Mouse (Mus musculus) embryo, embryonic 10 days (tissue): Measurements from ENCODE around the gene Coro7.
A peak's percentile ranks its signal among the peaks of the same experiment; 100 is the strongest.
"Not testable (repeated sequence)": the region's sequence is repeated elsewhere in the genome, so short reads cannot be mapped to it uniquely, and the experiment has no call there.

Experiments used
- DNase-seq: peaks from one replicate; pipeline ENCODE4 v3.0.0-alpha.2; 2015; ENCODE audit warnings: low spot score

The Coro7 gene

GRCm38 (mm10) chr16:4679121-4680018 is at the start of gene Coro7:
TSS of gene Coro7 (minus strand) at chr16:4679777.
- peak; percentile 99 for DNase-seq

- no peak for DNase-seq
These were observed 48.4 kb upstream of the Coro7 start for GRCm38 (mm10) chr16:4727963-4728362.

- no peak for DNase-seq
These were observed 47.9 kb upstream of the Coro7 start for GRCm38 (mm10) chr16:4727526-4727925.

DNA sequence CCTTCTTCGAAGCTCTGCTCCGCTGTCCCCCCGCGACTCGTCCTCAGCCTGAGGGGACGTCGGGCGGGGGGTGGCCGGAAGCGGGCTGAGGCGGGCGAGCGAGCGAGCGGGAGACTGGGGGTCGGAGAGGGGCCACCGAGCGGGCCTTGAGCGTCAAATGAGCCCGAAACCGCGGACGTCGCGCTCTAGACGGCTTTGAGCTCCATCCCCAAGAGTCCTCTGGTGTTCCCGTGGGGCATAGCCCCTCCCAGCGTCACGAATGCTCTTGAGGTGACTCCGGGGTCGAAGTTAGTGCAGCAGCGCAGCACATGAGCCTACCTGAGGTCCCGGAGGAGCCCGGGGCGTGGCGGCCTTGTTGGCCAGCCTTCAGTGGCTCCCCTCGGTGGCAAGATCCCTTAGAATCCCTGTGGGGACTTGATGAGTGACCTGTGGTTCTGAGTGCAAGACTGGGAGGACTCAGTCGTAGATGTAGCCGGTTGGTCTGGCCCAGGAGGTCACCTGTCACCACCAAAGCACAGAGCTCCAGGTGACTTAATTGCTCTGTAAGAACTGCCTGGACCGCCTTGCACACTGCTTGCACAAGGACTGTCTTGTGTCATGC is 47.1 kb upstream of the Coro7 start:
- DNase-seq, result no peak

- peak; percentile 98 for DNase-seq
These were observed 46.4 kb upstream of the Coro7 start, which contains the start of gene Hmox2 for GRCm38 (mm10) chr16:4725780-4726527. TSS of gene Hmox2 (plus strand) at chr16:4726361.

- DNase-seq, result no peak
These were observed 45.7 kb upstream of the Coro7 start for GRCm38 (mm10) chr16:4725266-4725665.

DNA sequence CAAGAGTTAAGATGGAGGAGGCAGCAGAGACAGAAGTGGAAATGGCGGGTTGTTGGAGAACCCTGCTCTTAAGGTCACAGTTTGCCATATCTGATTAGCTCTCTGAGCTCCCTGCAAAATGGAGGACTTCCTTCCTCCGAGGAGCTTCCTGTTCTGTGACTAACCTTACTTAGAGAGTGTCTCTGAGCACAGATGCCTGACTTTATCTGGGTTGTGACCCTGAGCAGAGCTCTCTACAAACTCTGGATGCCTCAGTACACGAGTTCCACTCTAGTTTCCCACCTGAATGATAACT is 43.3 kb upstream of the Coro7 start:
- DNase-seq, result no peak

DNA sequence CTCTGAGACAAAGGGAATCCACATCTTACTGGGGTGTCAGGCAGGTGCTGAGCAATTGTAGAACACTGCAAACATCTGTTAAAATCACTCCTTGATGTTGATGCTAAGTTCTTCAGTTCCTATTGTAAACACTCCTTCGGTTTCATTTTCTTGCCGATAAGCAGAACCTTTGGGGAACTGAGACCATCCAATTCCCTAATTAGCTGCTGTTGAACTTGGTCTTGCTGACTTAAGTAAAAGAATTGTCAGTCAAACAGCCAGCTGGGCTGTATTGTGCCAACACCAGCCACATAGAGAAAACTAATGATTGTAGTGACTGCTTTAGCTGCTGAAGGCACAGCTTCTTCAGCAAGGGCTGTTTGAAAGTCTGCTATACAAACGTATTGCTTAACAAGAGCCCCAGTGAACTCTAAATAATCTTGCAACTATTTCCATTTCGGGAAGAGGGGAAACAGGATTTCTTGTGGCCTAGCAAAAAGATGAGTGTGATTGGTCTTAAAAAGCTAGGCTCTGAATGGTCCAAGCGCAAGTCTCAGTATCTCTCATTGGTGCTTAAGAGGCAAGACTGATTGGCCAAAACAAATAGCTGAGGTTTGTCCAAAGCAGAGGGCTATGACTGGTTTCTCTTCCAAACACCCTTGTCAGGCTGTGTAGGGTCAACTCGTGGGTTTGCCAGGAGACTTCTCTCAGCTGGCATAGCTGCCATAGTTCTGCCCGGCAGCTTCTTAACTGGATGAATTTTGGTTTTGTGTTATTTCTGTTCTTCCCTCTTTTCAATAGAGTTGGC is 42.7 kb upstream of the Coro7 start:
- no peak for DNase-seq

- peak; percentile 89 for DNase-seq
These were observed 39.4 kb upstream of the Coro7 start, which contains the start of gene Nmral1 for GRCm38 (mm10) chr16:4718753-4719518. TSS of gene Nmral1 (minus strand) at chr16:4719356.

DNA sequence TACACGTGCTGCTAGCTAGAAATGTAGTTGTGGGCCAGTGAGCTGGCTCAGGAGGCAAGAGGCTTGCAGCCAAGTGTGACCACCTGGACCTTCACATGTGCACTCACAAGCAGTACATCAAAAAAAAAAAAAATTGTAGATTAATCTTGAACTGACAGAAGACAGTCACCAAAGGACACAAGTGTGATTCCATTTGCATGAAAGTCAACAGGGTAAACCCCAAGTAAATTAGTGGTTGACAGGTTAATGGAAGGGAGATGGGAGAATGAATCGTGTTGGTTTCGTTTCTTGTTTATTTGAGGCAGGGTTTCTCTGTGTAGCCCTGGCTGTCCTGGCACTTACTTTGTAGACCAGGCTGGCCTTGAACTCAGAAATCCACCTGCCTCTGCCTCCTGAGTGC is 38.3 kb upstream of the Coro7 start:
- no peak for DNase-seq

DNA sequence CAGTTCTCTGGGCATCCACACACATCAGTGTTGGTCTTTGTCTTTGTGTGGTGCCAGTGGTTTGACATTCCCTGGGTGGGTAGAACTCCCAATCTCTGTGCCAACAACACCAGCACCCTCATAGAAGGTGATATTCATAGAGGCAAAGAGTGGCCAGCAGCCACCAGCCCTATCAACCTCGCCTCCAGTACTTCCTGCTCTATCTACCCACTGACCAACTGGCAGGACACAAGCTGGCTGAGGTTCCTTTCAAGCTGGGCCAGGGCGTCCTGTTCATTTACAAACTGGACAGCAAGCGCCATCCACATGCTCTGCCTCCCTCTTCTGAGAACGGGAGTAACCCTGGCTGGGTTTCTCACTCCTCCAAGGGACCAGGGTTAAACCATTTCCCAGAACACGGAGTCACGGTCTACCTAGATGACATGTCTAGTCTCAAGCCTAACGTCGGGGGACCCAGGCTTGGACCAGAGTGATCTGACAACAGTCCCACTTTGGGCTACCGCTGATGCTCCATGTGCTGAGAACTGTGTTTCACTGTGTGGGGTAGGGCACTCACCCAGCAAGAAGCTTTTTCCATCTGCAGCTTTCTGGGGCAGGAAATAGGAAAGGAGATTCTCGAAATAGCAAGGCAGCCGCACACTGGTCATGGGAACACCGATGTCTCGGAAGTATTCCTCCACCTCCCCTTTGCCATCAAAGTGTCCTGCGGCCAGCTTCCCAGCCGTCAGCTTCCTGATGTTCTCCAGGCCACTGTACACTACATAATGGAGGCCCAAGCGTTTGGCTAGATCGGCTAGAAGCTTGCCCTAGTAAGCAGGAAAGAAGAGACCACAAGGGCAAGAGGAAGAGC is 34.5 kb upstream of the Coro7 start:
- no peak for DNase-seq

DNA sequence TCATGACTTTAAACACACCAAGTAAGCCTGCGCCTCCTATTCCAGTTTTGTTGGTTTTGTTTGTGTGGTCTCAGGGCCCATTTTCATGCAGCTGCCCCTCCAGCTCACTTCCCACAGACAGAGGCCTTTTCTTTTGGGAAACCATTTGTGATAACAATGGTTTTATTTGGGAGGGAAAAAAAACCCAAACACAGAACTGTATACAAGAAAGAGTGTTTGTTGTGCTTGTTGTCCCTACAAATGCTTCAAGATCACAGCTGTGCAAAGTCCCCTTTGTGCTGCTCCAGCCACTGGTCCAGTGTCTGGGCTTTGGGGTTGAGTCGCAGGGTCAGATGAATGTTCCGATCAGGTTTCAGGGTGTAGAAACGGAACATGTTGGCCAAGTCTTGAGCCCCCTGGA is 31.6 kb upstream of the Coro7 start:
- DNase-seq, result no peak

DNA sequence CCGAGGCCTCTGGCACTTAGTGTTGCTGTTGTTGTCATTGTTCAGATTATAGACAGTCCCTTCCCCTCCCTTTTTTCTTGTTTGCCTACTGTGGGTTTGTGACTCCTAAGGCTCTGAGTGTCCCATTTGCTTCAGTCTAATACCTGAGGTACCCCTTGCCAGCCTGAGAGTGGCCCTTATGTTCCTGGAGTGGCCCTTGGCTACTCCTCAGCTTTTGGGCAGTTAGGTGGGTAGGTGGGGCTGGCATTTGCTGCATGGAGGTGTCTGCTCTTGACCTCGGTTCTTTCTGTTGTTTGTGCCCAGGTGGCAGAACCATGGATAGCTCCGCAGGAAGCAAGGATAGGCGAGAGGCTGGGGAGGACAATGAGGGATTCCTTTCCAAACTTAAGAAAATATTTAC is 26.0 kb upstream of the Coro7 start:
- DNase-seq, result no peak

DNA sequence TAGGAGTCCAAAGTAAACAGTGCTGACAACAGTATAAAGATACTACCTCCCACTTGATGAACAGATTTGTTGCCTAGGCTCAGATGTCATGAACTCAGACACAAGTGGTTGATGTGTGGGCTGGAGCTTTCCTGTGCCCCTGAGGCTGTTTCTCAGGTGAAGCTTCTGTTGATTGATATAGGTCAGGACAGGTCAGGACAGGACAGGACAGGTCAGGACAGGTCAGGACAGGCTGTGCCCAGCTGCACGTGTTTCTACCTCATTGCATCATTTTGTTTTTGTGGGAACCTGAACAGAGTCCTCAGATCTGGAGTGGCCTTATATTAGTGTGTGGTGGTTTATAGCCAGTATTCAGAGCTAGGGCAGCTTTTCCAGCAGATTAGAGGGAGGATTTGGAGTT is 23.1 kb upstream of the Coro7 start:
- no peak for DNase-seq

DNA sequence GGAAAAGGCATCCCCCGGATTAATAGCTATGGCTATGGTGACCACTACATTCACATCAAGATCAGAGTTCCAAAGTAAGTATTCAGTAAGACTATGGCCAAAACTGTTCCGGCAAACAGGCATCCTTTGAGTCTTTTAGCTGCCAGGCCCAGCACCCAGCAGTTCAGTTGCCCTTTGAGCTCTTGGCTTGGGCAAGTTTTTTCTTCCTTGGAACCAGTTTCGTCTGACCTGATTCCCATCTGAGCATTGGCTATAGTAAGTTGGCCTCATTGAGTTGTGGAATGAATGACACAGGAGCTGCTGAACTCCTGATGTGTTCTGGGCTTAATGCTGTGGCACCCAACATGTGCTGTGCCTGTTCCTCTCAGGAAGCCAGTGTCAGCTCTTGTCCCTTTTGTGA is 21.6 kb upstream of the Coro7 start:
- DNase-seq, result no peak

DNA sequence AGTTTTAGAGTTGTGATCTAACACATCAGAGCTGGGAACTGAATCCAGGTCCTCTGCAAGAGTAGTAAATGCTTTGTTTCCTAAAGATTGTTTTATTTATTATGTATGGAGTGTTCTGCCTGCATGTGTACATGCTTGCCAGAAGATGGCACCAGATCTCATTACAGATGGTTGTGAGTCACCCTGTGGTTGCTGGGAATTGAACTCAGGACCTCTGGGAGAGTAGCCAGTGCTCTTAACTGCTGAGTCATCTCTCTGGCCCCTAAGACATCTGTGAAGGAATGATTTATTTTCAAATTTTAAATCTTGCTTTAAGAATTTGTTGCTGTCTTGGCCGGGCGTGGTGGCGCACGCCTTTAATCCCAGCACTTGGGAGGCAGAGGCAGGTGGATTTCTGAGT is 9.8 kb upstream of the Coro7 start:
- DNase-seq, result not testable (repeated sequence)

DNA sequence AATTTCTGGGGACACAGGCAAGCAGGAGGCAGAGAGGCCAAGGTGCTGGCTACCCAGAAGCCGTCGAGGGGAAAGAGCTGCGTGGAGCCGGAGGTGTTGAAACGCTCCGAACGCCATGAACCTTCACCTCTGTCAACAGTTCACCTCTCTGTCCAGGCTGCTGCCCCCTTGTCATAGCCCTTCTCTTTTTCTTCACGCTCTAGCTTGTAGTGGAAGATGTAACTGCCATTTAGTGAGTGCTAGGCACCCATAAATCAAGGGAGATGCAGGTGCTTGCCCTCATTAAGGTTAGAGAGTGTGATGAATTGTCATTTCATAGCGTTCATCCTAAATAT is 4.8 kb upstream of the Coro7 start:
- no peak for DNase-seq

DNA sequence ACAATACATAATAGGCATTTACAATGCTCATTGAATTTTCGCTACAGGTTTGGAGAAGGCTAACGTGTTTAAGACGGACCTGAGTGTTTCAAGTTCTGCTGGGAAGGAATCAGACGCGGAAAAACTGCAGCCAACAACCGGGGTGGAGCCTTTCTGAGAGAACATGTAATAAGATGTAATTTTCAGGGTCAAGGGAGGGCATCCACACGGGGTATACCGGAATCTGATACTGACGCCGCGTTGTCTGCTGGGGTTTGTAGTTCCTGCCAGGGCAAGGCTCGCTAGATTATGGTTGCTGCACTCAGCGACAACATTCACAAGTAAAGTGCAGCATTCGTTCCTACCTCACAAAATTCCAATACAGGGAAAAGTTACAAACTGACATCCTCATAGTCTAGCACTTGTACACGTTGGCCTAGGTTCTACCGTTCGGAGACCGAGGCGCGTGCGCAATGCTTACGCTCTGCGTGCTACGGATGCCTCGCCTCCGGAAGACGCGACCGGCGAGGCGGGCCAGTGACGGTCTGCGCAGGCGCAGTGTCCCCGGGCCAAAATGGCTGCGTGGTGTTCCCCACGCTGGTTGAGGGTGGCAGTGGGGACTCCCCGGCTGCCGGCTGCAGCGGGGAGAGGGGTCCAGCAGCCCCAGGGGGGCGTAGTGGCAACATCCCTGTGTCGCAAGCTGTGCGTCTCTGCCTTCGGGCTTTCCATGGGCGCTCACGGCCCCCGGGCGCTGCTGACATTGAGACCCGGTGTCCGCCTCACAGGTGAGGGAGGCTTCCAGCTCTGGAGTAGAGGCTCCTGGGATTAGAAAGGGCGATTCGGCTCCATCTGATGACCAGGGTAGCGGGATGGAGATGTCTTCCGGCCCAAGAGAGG is 4.2 kb upstream of the Coro7 start:
- DNase-seq, result peak; percentile 98

DNA sequence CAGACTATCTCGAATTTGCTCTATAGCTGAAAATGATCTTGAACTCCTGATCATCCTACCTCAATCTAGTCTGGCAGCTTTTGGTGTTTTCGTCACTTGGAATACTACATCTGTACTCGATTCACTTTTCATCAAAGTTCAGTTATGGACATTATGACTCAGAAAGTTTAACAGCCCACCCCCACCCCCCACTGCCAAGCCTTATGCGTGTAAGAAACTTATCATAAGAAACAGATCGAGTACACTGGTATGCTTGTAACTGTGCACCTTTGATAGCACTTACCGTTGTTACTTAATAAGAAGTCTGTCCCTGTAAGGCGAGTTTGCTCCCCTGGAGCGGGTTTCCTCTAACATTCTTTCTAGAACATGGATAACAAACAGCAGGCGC is 3.6 kb upstream of the Coro7 start:
- DNase-seq, result no peak
